Mouse (Mus musculus) heart, postnatal 0 days (tissue): ENCODE results near the gene Slc30a4. TPM values are rescaled to one million over a fixed set of nuclear protein-coding genes. Genes with fewer than 3 reads are reported as not detected.

Experiments used
- ATAC-seq: fragments of 200-750 bp; cut with Nextera tagmentation; 2 replicates; pipeline ENCODE4 v1.8.0; 2017; ENCODE audit warnings: low read depth, moderate number of reproducible peaks, moderate library complexity; ENCODE audit not compliant: insufficient read depth
- DNase-seq: peaks from one replicate; pipeline ENCODE4 v3.0.0-alpha.2; 2016; ENCODE audit warnings: low spot score
- H3K27ac ChIP-seq: fragments of 300-500 bp; sonication (generic); 2 replicates; pipeline ENCODE4 v1.5.1; 2014; ENCODE audit warnings: low read depth, mild to moderate bottlenecking
- H3K27me3 ChIP-seq: fragments of 300-500 bp; sonication (generic); 2 replicates; pipeline ENCODE4 v1.6.1; 2014; ENCODE audit warnings: low read length, mixed read lengths; ENCODE audit not compliant: control insufficient read depth, insufficient read depth
- H3K36me3 ChIP-seq: fragments of 300-500 bp; sonication (generic); replicated peaks from 2 replicates; pipeline ENCODE4 v1.6.1; 2014; ENCODE audit warnings: low read length, mixed read lengths; ENCODE audit not compliant: control insufficient read depth, insufficient read depth
- H3K4me1 ChIP-seq: fragments of 300-500 bp; sonication (generic); 2 replicates; pipeline ENCODE4 v1.6.1; 2014; ENCODE audit warnings: antibody characterized with exemption; ENCODE audit not compliant: control insufficient read depth, insufficient read depth
- H3K4me2 ChIP-seq: fragments of 300-500 bp; sonication (generic); 2 replicates; pipeline ENCODE4 v1.6.1; 2014; ENCODE audit warnings: low read depth, mild to moderate bottlenecking, low read length, moderate library complexity
- H3K4me3 ChIP-seq: fragments of 300-500 bp; sonication (generic); 2 replicates; pipeline ENCODE4 v1.5.1; 2014; ENCODE audit warnings: low read depth, low read length
- H3K9ac ChIP-seq: fragments of 300-500 bp; sonication (generic); replicated peaks from 2 replicates; pipeline ENCODE4 v1.6.1; 2014; ENCODE audit warnings: low read depth, low read length, mixed read lengths
- H3K9me3 ChIP-seq: fragments of 300-500 bp; sonication (generic); replicated peaks from 2 replicates; pipeline ENCODE4 v1.6.1; 2016; ENCODE audit warnings: low read length; ENCODE audit not compliant: control insufficient read depth
- CTCF ChIP-seq: IDR thresholded peaks from 2 replicates; pipeline ENCODE4 v1.5.1; 2016; ENCODE audit warnings: antibody characterized with exemption, control low read depth, low read depth
- EP300 ChIP-seq: IDR thresholded peaks from 2 replicates; pipeline ENCODE4 v1.6.1; 2016; ENCODE audit warnings: antibody characterized with exemption, low read depth
- WGBS: fragments of 180-500 bp; shearing (Covaris S2); extraction: QIAGEN DNeasy Blood & Tissue Kit; methylation state at CpG from one replicate; pipeline ENCODE4 v1.1.7; 2014; 5-methylcytosine and 5-hydroxymethylcytosine counted together
- microRNA counts: library from miRNA; unstranded; fragments of <30 nt; microRNA quantifications from one replicate; lab custom pipeline; 2015
- microRNA-seq: library from miRNA; unstranded; fragments of <30 nt; microRNA quantifications from one replicate; pipeline ENCODE4, GENCODE M21; 2016
- polyA plus RNA-seq: library from polyadenylated mRNA; unstranded; fragments of >200 nt; fragmentation: Nextera tagmentation; extraction: Ambion mirVana; gene quantifications from 2 replicates; pipeline ENCODE4 v1.2.1, GENCODE M21; 2015
- total RNA-seq: library from RNA; depleted of rRNA; stranded (reverse); fragments of >200 nt; gene quantifications from 2 replicates; pipeline ENCODE4 v1.2.3, GENCODE M21; 2014; ENCODE audit warnings: low replicate concordance; rRNA removed

Gene Slc30a4
- total and polyA plus RNA-seq, 2 experiments from 2014 or later = 3.8 to 20.2 TPM

- TF ChIP-seq CTCF = no peak
- no peak for TF ChIP-seq EP300
- peak; percentile 51; the same call in 1 of the 2 replicates for ATAC-seq
- 48% methylated on average over 17 of the region's 17 CpGs for WGBS
Measured at GRCm38 (mm10) chr2:122652096-122653084, 50.1 kb downstream of the Slc30a4 start.

GRCm38 (mm10) chr2:122638673-122639072, 63.8 kb downstream of the Slc30a4 start:
- Histone ChIP-seq H3K4me3 (no peak overlapping the region), H3K36me3 (peaks cover 7% of the 10 kb centered on the region), H3K27me3 (0 out of 2 replicates have a peak, but pooled peaks cover 16% of the 10 kb centered on the region), H3K4me2 (no peak overlapping the region), H3K9me3 (no peaks in the 10 kb centered on the region), H3K27ac (no peak overlapping the region), H3K4me1 (no peaks in the 10 kb centered on the region), H3K9ac (no peak overlapping the region)
- no peak for DNase-seq
- TF ChIP-seq EP300 (no peak), CTCF (no peak)
- ATAC-seq = no peak
- 44% methylated on average over 5 of the region's 5 CpGs for WGBS

More at GRCm38 (mm10) chr2:122652096-122653084, 50.1 kb downstream of the Slc30a4 start:
- Histone ChIP-seq H3K27me3 (no peaks in the 10 kb centered on the region), H3K4me1 (no peaks in the 10 kb centered on the region), H3K36me3 (no peaks in the 10 kb centered on the region), H3K4me2 (no peak overlapping the region), H3K27ac (peak overlapping the region; percentile 76), H3K9ac (no peak overlapping the region), H3K4me3 (no peak overlapping the region), H3K9me3 (no peaks in the 10 kb centered on the region)
- peak; percentile 24 for DNase-seq

GRCm38 (mm10) chr2:122638029-122638428, 64.4 kb downstream of the Slc30a4 start:
- H3K27ac ChIP-seq = no peak overlapping the region
- 33% methylated on average over 12 of the region's 12 CpGs for WGBS
- no peaks in the 10 kb centered on the region for H3K9me3 ChIP-seq
- H3K27me3 ChIP-seq = 0 out of 2 replicates have a peak, but pooled peaks cover 16% of the 10 kb centered on the region
- H3K36me3 ChIP-seq = peaks cover 13% of the 10 kb centered on the region
- H3K9ac ChIP-seq = no peak overlapping the region
- DNase-seq (no peak), ATAC-seq (no peak)
- no peaks in the 10 kb centered on the region for H3K4me1 ChIP-seq
- TF ChIP-seq EP300 (no peak), CTCF (no peak)
- H3K4me2 ChIP-seq = peak overlapping the region; percentile 61
- H3K4me3 ChIP-seq = peak overlapping the region; percentile 40

- peak; percentile 71 for ATAC-seq
- TF ChIP-seq EP300 (no peak), CTCF (peak; percentile 84)
- Histone ChIP-seq H3K27me3 (0 out of 2 replicates have a peak, but pooled peaks cover 16% of the 10 kb centered on the region), H3K4me2 (peak overlapping the region; percentile 61), H3K4me3 (peak overlapping the region; percentile 40), H3K4me1 (no peaks in the 10 kb centered on the region), H3K9ac (no peak overlapping the region), H3K9me3 (no peaks in the 10 kb centered on the region), H3K36me3 (peaks cover 18% of the 10 kb centered on the region), H3K27ac (no peak overlapping the region)
- WGBS = 2% methylated on average over 36 of the region's 36 CpGs
- DNase-seq = peak; percentile 51
Measured at GRCm38 (mm10) chr2:122637526-122637997, 64.9 kb downstream of the Slc30a4 start.

- Histone ChIP-seq H3K36me3 (peaks cover 20% of the 10 kb centered on the region), H3K27ac (no peak within 1 kb of the TSS), H3K9me3 (no peaks in the 10 kb centered on the region), H3K4me2 (peak within 1 kb of the TSS; percentile 61), H3K4me3 (peak within 1 kb of the TSS; percentile 40), H3K9ac (no peak within 1 kb of the TSS), H3K27me3 (0 out of 2 replicates have a peak, but pooled peaks cover 16% of the 10 kb centered on the region), H3K4me1 (peaks cover 3% of the 10 kb centered on the region; the same call in 1 of the 2 replicates)
- 43% methylated on average over 3 of the region's 3 CpGs for WGBS
- ATAC-seq (no peak), DNase-seq (no peak)
- TF ChIP-seq CTCF (no peak), EP300 (no peak)
Measured at GRCm38 (mm10) chr2:122636686-122637085, 65.8 kb downstream of the Slc30a4 start, which contains the start of gene AA467197. TSS of gene AA467197 (plus strand) at chr2:122636986.

MicroRNAs within 50 kb of the gene (microRNA counts, 519-probe panel; counts per million panel counts)
- not detected for microRNA mmu-miR-147 (lab: Ali Mortazavi, UCI)

Small RNAs within 50 kb of the gene (microRNA-seq; reads per million reads assigned to microRNA genes)
- gene Mir147 = 3.0 reads per million, percentile 15 among the genes with 10 or more reads in this experiment

Other genes with a start within 250 kb of the Slc30a4 start
- 0.04 TPM in 1 of 2 replicates, not detected in the other for gene Gm14085, start 217.7 kb downstream of the Slc30a4 start, total RNA-seq
- not detected in 2 replicates for gene Gm14085, start 217.7 kb downstream of the Slc30a4 start, polyA plus RNA-seq
- 3.7 and 3.8 TPM in 2 replicates for gene Gatm, start 91.4 kb downstream of the Slc30a4 start, total RNA-seq
- gene Gatm, start 91.4 kb downstream of the Slc30a4 start, polyA plus RNA-seq = 6.0 and 6.8 TPM in 2 replicates
- gene AA467197, start 65.7 kb downstream of the Slc30a4 start, total RNA-seq = 2.5 TPM in 1 of 2 replicates, not detected in the other
- gene AA467197, start 65.7 kb downstream of the Slc30a4 start, polyA plus RNA-seq = 0.16 TPM in 1 of 2 replicates, not detected in the other
- gene Bloc1s6, start 35.8 kb upstream of the Slc30a4 start, total RNA-seq = 16.5 and 34.6 TPM in 2 replicates
- 27.5 and 28.6 TPM in 2 replicates for gene Bloc1s6, start 35.8 kb upstream of the Slc30a4 start, polyA plus RNA-seq
- gene Sqor, start 62.6 kb upstream of the Slc30a4 start, total RNA-seq = 8.1 and 11.4 TPM in 2 replicates
- 8.0 and 8.9 TPM in 2 replicates for gene Sqor, start 62.6 kb upstream of the Slc30a4 start, polyA plus RNA-seq